Mouse (Mus musculus): ENCODE measurements at regions not wholly inside any gene's neighbourhood (a gene's known extent, or its start where the extent isn't known, plus 50 kb on each side); places are given as distances from the start of the nearest gene placed in this dataset.

DNA sequence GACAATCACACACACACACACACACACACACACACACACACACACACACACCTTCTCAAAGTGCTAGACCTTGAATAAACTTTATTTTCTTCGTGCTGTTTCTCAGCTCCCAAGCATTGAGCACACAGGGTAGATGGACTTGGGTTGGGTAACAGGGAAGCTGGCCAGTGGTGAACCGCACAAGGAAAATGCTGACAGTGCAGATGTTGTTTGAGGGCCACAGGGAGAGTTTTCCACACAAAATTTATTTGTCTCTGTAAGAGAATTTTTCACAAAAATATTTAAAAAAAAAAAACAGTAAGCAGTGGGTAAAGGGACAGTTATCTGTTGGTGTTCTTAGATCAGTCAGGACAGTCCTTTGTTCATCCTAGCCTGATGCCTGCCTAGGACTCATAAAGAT is 110.8 kb upstream of the Usp24 start:
- Histone ChIP-seq H3K36me3 (no peaks in the 10 kb centered on the region), H3K27ac (replicated peaks) (no peak overlapping the region), H3K4me2 (replicated peaks) (no peak overlapping the region), H3K27me3 (no peaks in the 10 kb centered on the region), H3K4me1 (peaks cover 3% of the 10 kb centered on the region), H3K4me3 (no peak overlapping the region), H3K9me3 (no peaks in the 10 kb centered on the region), H3K9ac (replicated peaks) (no peak overlapping the region)
- WGBS = 92% methylated on average over 2 of the region's 2 CpGs
- no peak for ATAC-seq (replicated peaks)

DNA sequence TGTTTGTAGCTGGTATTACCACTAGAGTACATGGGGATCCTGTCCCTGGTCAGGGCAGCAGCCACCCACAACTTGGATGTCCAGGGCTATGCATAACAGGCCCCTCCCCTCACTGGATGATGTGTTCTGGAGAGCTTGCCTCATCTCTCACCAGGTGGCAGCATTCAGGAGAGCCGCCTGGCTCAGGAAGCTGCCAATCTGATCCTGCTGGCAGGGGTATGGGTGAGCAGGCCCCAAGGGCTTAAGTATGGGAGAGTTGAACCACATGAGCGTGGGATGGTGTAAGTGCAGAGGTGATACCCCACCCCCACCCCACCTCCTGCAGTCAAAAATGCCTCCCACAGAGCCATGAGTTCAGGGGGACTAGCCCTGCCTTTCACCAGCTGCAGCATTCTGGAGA is 110.0 kb upstream of the Usp24 start:
- H3K4me2 ChIP-seq (replicated peaks) = no peak overlapping the region
- no peaks in the 10 kb centered on the region for H3K4me1 ChIP-seq
- 37% methylated on average over 2 of the region's 2 CpGs for WGBS
- ATAC-seq (replicated peaks) = 0 out of 2 replicates have a peak, but pooled peaks have one; percentile 29
- no peak overlapping the region for H3K4me3 ChIP-seq
- H3K9ac ChIP-seq (replicated peaks) = no peak overlapping the region
- no peaks in the 10 kb centered on the region for H3K27me3 ChIP-seq
- no peaks in the 10 kb centered on the region for H3K9me3 ChIP-seq
- no peak overlapping the region for H3K27ac ChIP-seq (replicated peaks)
- H3K36me3 ChIP-seq = no peaks in the 10 kb centered on the region

DNA sequence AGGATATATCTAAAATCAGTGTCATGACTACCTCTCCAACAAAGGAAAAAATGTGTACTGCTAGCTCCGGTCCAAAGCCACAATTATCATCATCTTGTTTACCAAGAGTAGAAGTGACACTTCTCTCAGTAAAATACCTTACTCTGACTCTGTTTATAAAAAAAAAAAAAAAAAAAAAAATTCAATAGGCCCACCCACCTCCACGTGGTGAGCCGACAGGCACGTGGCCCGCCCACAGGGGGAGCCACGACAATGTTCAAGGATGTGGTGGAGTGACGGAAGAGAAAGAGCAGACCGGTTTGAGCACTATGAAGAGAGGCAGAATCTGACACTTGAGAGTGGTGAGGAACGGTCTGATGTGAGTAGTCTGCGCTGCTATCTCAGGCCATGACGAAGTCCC is 106.5 kb upstream of the Usp24 start:
- Histone ChIP-seq H3K4me3 (no peak overlapping the region), H3K27me3 (no peaks in the 10 kb centered on the region), H3K4me2 (replicated peaks) (no peak overlapping the region), H3K9me3 (no peaks in the 10 kb centered on the region), H3K27ac (replicated peaks) (no peak overlapping the region), H3K36me3 (no peaks in the 10 kb centered on the region), H3K4me1 (no peaks in the 10 kb centered on the region), H3K9ac (replicated peaks) (no peak overlapping the region)
- ATAC-seq (replicated peaks) = no peak
- 88% methylated on average over 11 of the region's 11 CpGs for WGBS

DNA sequence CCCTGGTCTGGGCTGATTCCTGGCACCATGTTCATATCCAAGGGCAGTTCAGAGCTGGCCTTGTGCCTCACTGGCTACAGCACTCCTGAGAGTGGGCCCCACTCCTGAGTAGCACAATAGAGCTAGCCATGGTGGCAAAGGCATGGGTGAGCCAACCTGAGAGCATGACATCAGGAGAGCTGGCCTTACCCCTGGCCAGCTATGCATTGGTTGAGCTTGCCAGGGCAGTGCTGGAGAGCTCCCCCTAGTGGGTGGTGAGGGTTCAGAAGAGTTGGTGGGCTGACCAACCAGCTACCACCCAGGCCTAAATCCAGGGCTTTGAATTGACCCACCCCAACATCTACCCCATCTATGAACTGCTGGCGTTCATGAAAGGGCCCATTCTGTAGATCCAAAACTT is 106.0 kb upstream of the Usp24 start:
- no peaks in the 10 kb centered on the region for H3K36me3 ChIP-seq
- ATAC-seq (replicated peaks) = no peak

DNA sequence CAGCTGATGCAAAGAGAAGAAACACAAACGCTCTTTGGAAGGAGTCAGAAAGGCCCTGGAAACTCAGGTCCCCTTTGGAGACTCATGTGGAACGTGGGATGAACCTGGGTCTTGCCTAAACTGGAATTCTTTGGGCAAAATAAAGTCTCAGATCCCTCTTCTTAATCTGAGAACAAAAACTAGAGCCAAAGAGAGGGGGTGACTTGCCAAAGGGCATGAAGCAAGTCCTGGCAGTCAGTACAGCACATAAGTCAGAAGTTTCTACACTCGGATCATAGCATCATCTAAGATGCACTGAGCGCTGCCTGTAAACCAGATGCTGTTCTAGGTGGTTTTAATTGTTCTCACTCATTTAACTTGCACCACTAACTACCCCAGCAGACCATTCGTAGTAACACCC is 101.8 kb upstream of the Usp24 start:
- Histone ChIP-seq H3K36me3 (no peaks in the 10 kb centered on the region), H3K27ac (replicated peaks) (no peak overlapping the region), H3K9ac (replicated peaks) (no peak overlapping the region), H3K9me3 (no peaks in the 10 kb centered on the region), H3K4me2 (replicated peaks) (no peak overlapping the region), H3K27me3 (no peaks in the 10 kb centered on the region), H3K4me3 (no peak overlapping the region), H3K4me1 (no peaks in the 10 kb centered on the region)
- ATAC-seq (replicated peaks) = no peak
- 86% methylated on average over 5 of the region's 5 CpGs for WGBS

More for the DNA sequence above, 106.0 kb upstream of the Usp24 start:
- Histone ChIP-seq H3K27me3 (no peaks in the 10 kb centered on the region), H3K9me3 (no peaks in the 10 kb centered on the region), H3K4me2 (replicated peaks) (no peak overlapping the region), H3K9ac (replicated peaks) (no peak overlapping the region), H3K4me1 (no peaks in the 10 kb centered on the region), H3K27ac (replicated peaks) (no peak overlapping the region), H3K4me3 (no peak overlapping the region)
- WGBS = 95% methylated on average over 1 of the region's 1 CpGs

DNA sequence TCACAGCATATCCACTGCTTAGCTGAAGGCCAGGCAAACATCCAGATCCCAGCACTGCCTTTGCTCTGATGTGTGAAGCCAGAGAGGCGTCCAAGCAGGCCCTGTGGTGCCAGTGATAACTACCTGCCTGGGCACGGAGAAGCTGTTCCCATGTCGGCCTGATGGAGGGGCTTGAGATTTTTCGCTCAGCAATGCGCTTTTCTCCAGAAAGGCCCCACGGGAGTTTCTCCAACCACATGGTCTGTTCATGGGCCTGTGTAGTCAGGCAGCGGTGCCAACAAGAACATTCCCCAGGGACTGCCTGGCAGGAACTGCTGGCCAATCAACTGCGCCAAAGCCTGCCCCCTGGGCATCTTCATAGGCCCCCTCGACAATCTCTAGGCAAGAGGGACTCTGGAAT is 95.4 kb upstream of the Usp24 start:
- no peak for ATAC-seq (replicated peaks)
- Histone ChIP-seq H3K4me1 (no peaks in the 10 kb centered on the region), H3K27ac (replicated peaks) (no peak overlapping the region), H3K9me3 (no peaks in the 10 kb centered on the region), H3K36me3 (no peaks in the 10 kb centered on the region), H3K9ac (replicated peaks) (no peak overlapping the region), H3K4me2 (replicated peaks) (no peak overlapping the region), H3K27me3 (no peaks in the 10 kb centered on the region), H3K4me3 (no peak overlapping the region)
- 72% methylated on average over 9 of the region's 9 CpGs for WGBS

DNA sequence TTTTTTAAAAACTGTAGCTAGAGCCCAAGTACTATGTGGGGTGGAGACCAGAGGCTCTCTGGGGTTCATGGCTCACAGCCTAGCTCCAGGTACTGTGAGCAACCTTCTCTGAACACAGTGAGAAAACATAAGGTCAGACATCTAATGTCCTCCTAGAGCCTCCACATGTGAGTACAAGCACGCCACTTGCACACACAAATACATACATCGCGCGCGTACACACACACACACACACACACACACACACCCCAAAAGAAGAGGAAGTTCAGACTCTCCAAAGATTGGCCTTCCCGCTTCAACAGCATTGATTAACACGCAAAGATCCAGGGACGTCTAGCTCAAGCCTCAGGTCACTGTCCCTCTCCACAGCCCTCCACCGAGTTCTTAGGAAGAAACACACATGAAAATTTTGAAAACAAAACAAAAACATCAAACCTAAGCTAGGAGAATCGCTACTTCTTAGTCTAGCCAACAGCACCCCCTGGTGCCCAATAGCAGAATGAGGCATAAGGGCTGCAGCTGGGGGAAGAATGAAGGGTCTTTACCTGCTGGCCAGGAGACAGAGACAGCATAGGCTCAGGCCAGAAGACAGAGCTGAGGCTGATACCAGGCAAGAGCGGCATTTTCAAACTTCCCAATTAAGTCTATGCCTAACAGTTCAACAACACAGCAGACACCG is 90.7 kb upstream of the Usp24 start:
- Histone ChIP-seq H3K4me3 (no peak overlapping the region), H3K36me3 (no peaks in the 10 kb centered on the region), H3K27ac (replicated peaks) (no peak overlapping the region), H3K27me3 (no peaks in the 10 kb centered on the region), H3K9me3 (no peaks in the 10 kb centered on the region), H3K9ac (replicated peaks) (no peak overlapping the region), H3K4me1 (peaks cover 5% of the 10 kb centered on the region; the same call in 1 of the 2 replicates), H3K4me2 (replicated peaks) (no peak overlapping the region)
- WGBS = 55% methylated on average over 12 of the region's 12 CpGs
- ATAC-seq (replicated peaks) = peak; percentile 55

DNA sequence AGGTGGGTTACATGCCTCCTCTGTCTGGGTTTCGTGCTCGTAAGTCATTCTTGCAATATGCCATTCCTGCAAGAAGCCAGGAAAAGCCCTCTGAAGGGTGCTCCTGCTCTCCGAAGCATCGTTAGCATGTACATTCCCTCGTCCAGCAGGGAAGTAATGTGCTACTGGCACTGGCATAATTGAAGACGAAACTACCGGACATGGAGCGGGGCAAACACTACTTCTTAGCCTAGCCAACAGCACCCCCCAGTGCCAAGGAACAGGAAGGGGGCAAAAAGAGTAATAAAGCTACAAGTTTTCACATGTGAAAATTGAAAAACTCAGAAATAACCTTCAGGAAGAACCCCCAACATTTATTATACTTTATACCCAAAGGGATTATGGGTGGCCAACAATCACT is 88.6 kb upstream of the Usp24 start:
- WGBS = 49% methylated on average over 8 of the region's 8 CpGs
- H3K9ac ChIP-seq (replicated peaks) = no peak overlapping the region
- H3K4me1 ChIP-seq = peaks cover 9% of the 10 kb centered on the region; the same call in 1 of the 2 replicates
- H3K9me3 ChIP-seq = no peaks in the 10 kb centered on the region
- no peak for ATAC-seq (replicated peaks)
- H3K4me3 ChIP-seq = no peak overlapping the region
- H3K36me3 ChIP-seq = no peaks in the 10 kb centered on the region
- no peak overlapping the region for H3K4me2 ChIP-seq (replicated peaks)
- no peaks in the 10 kb centered on the region for H3K27me3 ChIP-seq
- no peak overlapping the region for H3K27ac ChIP-seq (replicated peaks)

DNA sequence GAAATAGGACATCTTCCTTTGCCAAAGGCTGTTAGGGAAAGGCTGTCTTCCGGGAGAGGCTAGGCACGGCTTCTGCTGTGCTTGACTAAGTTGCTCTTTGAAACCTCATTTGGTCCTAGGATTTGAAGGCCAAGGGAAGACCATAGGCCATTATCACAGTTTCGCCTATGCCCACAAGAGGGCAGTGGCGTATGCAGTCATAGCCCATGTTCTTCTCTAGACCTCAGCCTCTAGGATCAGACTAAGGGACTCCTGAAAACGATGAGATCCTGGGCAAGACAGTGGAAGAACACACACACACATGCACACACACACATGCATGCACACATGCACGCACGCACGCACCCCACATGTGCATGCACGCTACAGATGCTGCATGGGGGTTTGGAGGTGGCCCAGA is 87.5 kb upstream of the Usp24 start:
- peaks cover 9% of the 10 kb centered on the region; the same call in 1 of the 2 replicates for H3K4me1 ChIP-seq
- no peak overlapping the region for H3K4me3 ChIP-seq
- H3K27me3 ChIP-seq = no peaks in the 10 kb centered on the region
- no peak overlapping the region for H3K27ac ChIP-seq (replicated peaks)
- WGBS = 42% methylated on average over 9 of the region's 9 CpGs
- no peaks in the 10 kb centered on the region for H3K36me3 ChIP-seq
- no peaks in the 10 kb centered on the region for H3K9me3 ChIP-seq
- ATAC-seq (replicated peaks) = peak; percentile 57
- no peak overlapping the region for H3K4me2 ChIP-seq (replicated peaks)
- H3K9ac ChIP-seq (replicated peaks) = no peak overlapping the region

DNA sequence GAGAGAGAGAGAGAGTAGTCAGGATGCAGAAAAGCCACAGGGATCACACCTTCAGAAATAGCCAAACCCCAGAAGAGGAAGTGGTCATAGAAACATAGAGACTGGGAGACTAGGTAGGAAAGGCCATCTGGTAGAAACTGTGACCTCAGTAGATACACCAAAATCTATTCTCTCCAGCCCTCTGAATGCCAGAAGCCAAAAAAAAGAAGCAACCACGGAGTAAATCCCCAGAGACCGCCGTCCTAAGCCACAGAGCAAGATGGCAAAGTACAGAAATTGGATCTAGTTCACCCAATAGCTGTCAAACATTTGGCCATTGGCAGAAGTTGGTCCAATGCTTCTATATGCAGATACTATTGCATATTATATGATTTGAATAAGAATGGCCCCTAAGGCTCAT is 86.5 kb upstream of the Usp24 start:
- H3K27ac ChIP-seq (replicated peaks) = no peak overlapping the region
- H3K4me1 ChIP-seq = peaks cover 9% of the 10 kb centered on the region; the same call in 1 of the 2 replicates
- 77% methylated on average over 3 of the region's 3 CpGs for WGBS
- H3K4me2 ChIP-seq (replicated peaks) = no peak overlapping the region
- H3K27me3 ChIP-seq = no peaks in the 10 kb centered on the region
- no peaks in the 10 kb centered on the region for H3K36me3 ChIP-seq
- H3K4me3 ChIP-seq = no peak overlapping the region
- no peak for ATAC-seq (replicated peaks)
- H3K9ac ChIP-seq (replicated peaks) = no peak overlapping the region
- H3K9me3 ChIP-seq = no peaks in the 10 kb centered on the region

DNA sequence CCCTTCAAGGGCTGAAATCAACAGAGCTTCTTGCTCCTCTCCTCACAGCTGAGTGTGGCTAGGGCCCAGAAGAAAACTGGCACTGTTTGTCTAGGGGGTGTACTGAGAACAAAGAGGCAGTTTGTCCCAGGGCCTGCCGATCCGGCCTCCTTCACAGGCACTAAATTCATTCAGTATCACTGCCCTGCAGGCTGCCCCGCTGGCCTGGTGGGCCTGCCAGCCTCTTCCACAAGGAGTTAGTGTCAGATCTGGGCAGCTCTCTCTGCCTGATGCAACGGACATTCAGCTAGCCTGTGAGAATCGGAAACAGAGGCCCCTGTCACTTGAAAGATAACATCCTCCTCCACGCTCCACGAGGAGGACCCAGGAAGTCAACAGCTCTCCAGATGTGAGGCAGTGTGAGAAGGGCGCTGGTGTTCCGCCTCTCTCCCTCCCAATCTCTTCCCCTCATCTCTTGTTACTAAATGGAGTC is 83.5 kb upstream of the Usp24 start:
- no peak overlapping the region for H3K9ac ChIP-seq (replicated peaks)
- H3K4me3 ChIP-seq = no peak overlapping the region
- peak overlapping the region; percentile 35 for H3K27ac ChIP-seq (replicated peaks)
- peaks cover 9% of the 10 kb centered on the region; the same call in 1 of the 2 replicates for H3K4me1 ChIP-seq
- no peaks in the 10 kb centered on the region for H3K9me3 ChIP-seq
- 43% methylated on average over 9 of the region's 9 CpGs for WGBS
- H3K36me3 ChIP-seq = no peaks in the 10 kb centered on the region
- no peaks in the 10 kb centered on the region for H3K27me3 ChIP-seq
- no peak overlapping the region for H3K4me2 ChIP-seq (replicated peaks)
- peak; percentile 72 for ATAC-seq (replicated peaks)

DNA sequence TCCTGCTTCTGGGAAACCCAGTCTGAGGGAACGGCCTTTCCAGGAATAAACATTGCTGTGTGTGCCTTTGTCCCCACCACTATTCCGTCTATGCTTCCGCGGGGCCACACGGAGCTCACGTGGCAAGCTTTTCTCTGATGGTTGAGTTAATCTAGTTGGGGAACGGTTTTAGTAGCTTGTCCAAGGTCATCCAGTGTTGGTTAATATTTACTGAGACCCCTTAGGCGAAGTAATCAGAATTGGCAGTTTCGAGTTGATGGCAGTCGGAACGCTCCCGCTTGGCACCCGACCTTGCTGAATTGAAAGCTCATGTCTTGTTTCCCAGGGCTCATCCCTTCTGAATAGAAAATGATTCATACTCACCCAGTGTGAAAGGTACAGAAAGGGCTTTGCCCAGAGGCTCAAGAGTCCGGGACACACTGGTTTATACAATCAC is 71.6 kb upstream of the Usp24 start:
- Histone ChIP-seq H3K9ac (replicated peaks) (no peak overlapping the region), H3K4me3 (no peak overlapping the region), H3K4me2 (replicated peaks) (no peak overlapping the region), H3K27ac (replicated peaks) (no peak overlapping the region), H3K9me3 (no peaks in the 10 kb centered on the region), H3K27me3 (no peaks in the 10 kb centered on the region), H3K36me3 (no peaks in the 10 kb centered on the region), H3K4me1 (no peaks in the 10 kb centered on the region)
- no peak for ATAC-seq (replicated peaks)
- 87% methylated on average over 14 of the region's 14 CpGs for WGBS

All from forebrain, embryonic 15.5 days (tissue).